Comparison of ENCODE assay signal across 34 mouse cellular contexts in genomic region chr9:47608921-47609320, GRCm38 (mm10).
DNase-seq lines count a peak whose midpoint lies in the region; ATAC-seq lines count a peak whose summit lies in the region.
"Had no signal": no experiment of that assay in that cellular context is flagged by ENCODE, and none has a peak within 500 bp of the region (broad histone marks: within the 10 kb centered on the region; RNA-seq: fewer than 3 reads in every experiment).

No protein-coding gene starts in this region.

- no peak for DNase-seq in embryonic facial prominence, embryonic 14.5 days (ENCODE audit: low spot score)
- no peak for DNase-seq in embryonic facial prominence, embryonic 10.5 days (ENCODE audit: low spot score)
- DNase-seq in heart, adult 11 months = peak; percentile 61
- DNase-seq in heart, postnatal 14 days = no peak
- DNase-seq in midbrain, embryonic 10.5 days (ENCODE audit: low spot score) = no peak
- DNase-seq in midbrain, embryonic 11.5 days (ENCODE audit: low spot score, missing footprints) = no peak
- no peak for DNase-seq in liver, embryonic 11.5 days (ENCODE audit: low spot score)
- DNase-seq: adrenal gland, adult 8-10 months; cerebellum, adult 11 months; cerebellum, adult 9-10 months; embryo, embryonic 11 days; gastrocnemius, postnatal 14 days; heart, postnatal 36 days; kidney, adult 18-20 months; kidney, postnatal 25 days; lung, adult 2 months; right cerebral cortex, adult 18-20 months; spleen, adult 18-20 months; thymus, adult 18-20 months; thymus, postnatal 25 days had no signal

- no peaks in the 10 kb centered on the region for H3K36me3 ChIP-seq in embryonic facial prominence, embryonic 14.5 days (ENCODE audit: control insufficient read depth, insufficient read depth, low read length)
- no peaks in the 10 kb centered on the region for H3K36me3 ChIP-seq in embryonic facial prominence, embryonic 10.5 days (replicated peaks)
- H3K36me3 ChIP-seq in midbrain, embryonic 10.5 days = no peaks in the 10 kb centered on the region
- no peaks in the 10 kb centered on the region for H3K36me3 ChIP-seq in midbrain, embryonic 11.5 days (ENCODE audit: control insufficient read depth, insufficient read depth, low read length)
- H3K36me3 ChIP-seq in liver, embryonic 11.5 days (ENCODE audit: control insufficient read depth, insufficient read depth, low read length) = no peaks in the 10 kb centered on the region
- H3K36me3 ChIP-seq: embryonic facial prominence, embryonic 13.5 days; G1E; heart, embryonic 10.5 days; heart, embryonic 15.5 days; kidney, embryonic 15.5 days; limb, embryonic 10.5 days; limb, embryonic 15.5 days; midbrain, embryonic 12.5 days; neural tube, embryonic 12.5 days had no signal

- intact Hi-C loops in heart, postnatal 14 days (cut with DNase I) = no loop called here

- H3K9me3 ChIP-seq in embryonic facial prominence, embryonic 14.5 days (ENCODE audit: control insufficient read depth, low read length) = no peaks in the 10 kb centered on the region
- H3K9me3 ChIP-seq in embryonic facial prominence, embryonic 10.5 days = no peaks in the 10 kb centered on the region
- H3K9me3 ChIP-seq in midbrain, embryonic 10.5 days (replicated peaks) = no peaks in the 10 kb centered on the region
- H3K9me3 ChIP-seq in midbrain, embryonic 11.5 days (ENCODE audit: control insufficient read depth, low read length) = no peaks in the 10 kb centered on the region
- no peaks in the 10 kb centered on the region for H3K9me3 ChIP-seq in liver, embryonic 11.5 days (ENCODE audit: control insufficient read depth, low read length)
- H3K9me3 ChIP-seq: embryonic facial prominence, embryonic 13.5 days; heart, embryonic 10.5 days; heart, embryonic 15.5 days; kidney, embryonic 15.5 days; limb, embryonic 10.5 days; limb, embryonic 15.5 days; midbrain, embryonic 12.5 days; neural tube, embryonic 12.5 days had no signal

- peaks cover 9% of the 10 kb centered on the region for H3K4me1 ChIP-seq in embryonic facial prominence, embryonic 14.5 days (ENCODE audit: control insufficient read depth, insufficient read depth, low read length)
- peaks cover 59% of the 10 kb centered on the region for H3K4me1 ChIP-seq in embryonic facial prominence, embryonic 10.5 days
- H3K4me1 ChIP-seq in midbrain, embryonic 10.5 days = peaks cover 16% of the 10 kb centered on the region
- peaks cover 8% of the 10 kb centered on the region; the same call in 1 of the 2 replicates for H3K4me1 ChIP-seq in midbrain, embryonic 11.5 days (ENCODE audit: control insufficient read depth, insufficient read depth, low read length)
- no peaks in the 10 kb centered on the region for H3K4me1 ChIP-seq in liver, embryonic 11.5 days (replicated peaks; ENCODE audit: control insufficient read depth, insufficient read depth, low read length)

- 0 out of 2 replicates have a peak overlapping the region, but pooled peaks have one; percentile 20 for H3K9ac ChIP-seq in embryonic facial prominence, embryonic 14.5 days (ENCODE audit: low read depth, low read length)
- H3K9ac ChIP-seq in midbrain, embryonic 11.5 days (ENCODE audit: low read length) = no peak overlapping the region
- H3K9ac ChIP-seq in liver, embryonic 11.5 days (ENCODE audit: low read depth, low read length) = no peak overlapping the region
- H3K9ac ChIP-seq: embryonic facial prominence, embryonic 13.5 days; heart, embryonic 15.5 days; hindbrain, embryonic 14.5 days; kidney, embryonic 15.5 days; limb, embryonic 15.5 days; liver, embryonic 14.5 days; midbrain, embryonic 12.5 days; neural tube, embryonic 12.5 days had no signal

- no peak overlapping the region for H3K27ac ChIP-seq in embryonic facial prominence, embryonic 14.5 days (replicated peaks; ENCODE audit: low read depth, low read length)
- no peak overlapping the region for H3K27ac ChIP-seq in embryonic facial prominence, embryonic 10.5 days (replicated peaks)
- H3K27ac ChIP-seq in midbrain, embryonic 10.5 days (replicated peaks) = peak overlapping the region; percentile 19; the same call in 1 of the 2 replicates
- no peak overlapping the region for H3K27ac ChIP-seq in midbrain, embryonic 11.5 days (ENCODE audit: low read depth, low read length)
- no peak overlapping the region for H3K27ac ChIP-seq in liver, embryonic 11.5 days (ENCODE audit: low read depth, low read length)
- H3K27ac ChIP-seq: embryonic facial prominence, embryonic 13.5 days; heart, embryonic 10.5 days; heart, embryonic 15.5 days; hindbrain, embryonic 14.5 days; kidney, embryonic 15.5 days; limb, embryonic 10.5 days; limb, embryonic 15.5 days; liver, embryonic 14.5 days; midbrain, embryonic 12.5 days; neural tube, embryonic 12.5 days; stomach, postnatal 0 days had no signal

- no peak overlapping the region for H3K4me2 ChIP-seq in embryonic facial prominence, embryonic 14.5 days (ENCODE audit: low read depth, low read length)
- H3K4me2 ChIP-seq in midbrain, embryonic 11.5 days = no peak overlapping the region
- no peak overlapping the region for H3K4me2 ChIP-seq in liver, embryonic 11.5 days
- H3K4me2 ChIP-seq: embryonic facial prominence, embryonic 13.5 days; heart, embryonic 15.5 days; hindbrain, embryonic 14.5 days; kidney, embryonic 15.5 days; limb, embryonic 15.5 days; midbrain, embryonic 12.5 days; neural tube, embryonic 12.5 days had no signal

- 43% methylated on average over 4 of the region's 6 CpGs for WGBS in embryonic facial prominence, embryonic 14.5 days
- WGBS in embryonic facial prominence, embryonic 10.5 days = 58% methylated on average over 6 of the region's 6 CpGs
- WGBS in midbrain, embryonic 10.5 days = 67% methylated on average over 5 of the region's 6 CpGs
- 61% methylated on average over 5 of the region's 6 CpGs for WGBS in midbrain, embryonic 11.5 days
- 58% methylated on average over 6 of the region's 6 CpGs for WGBS in liver, embryonic 11.5 days

- no peak overlapping the region for H3K4me3 ChIP-seq in embryonic facial prominence, embryonic 14.5 days (ENCODE audit: low read depth, low read length)
- no peak overlapping the region for H3K4me3 ChIP-seq in embryonic facial prominence, embryonic 10.5 days
- no peak overlapping the region for H3K4me3 ChIP-seq in midbrain, embryonic 10.5 days
- H3K4me3 ChIP-seq in midbrain, embryonic 11.5 days (ENCODE audit: low read depth, low read length) = no peak overlapping the region
- no peak overlapping the region for H3K4me3 ChIP-seq in liver, embryonic 11.5 days (ENCODE audit: low read depth, low read length)
- H3K4me3 ChIP-seq: embryonic facial prominence, embryonic 13.5 days; erythroblast, embryonic 14.5 days; heart, embryonic 10.5 days; heart, embryonic 15.5 days; kidney, embryonic 15.5 days; limb, embryonic 10.5 days; limb, embryonic 15.5 days; midbrain, embryonic 12.5 days; myocyte; neural tube, embryonic 12.5 days had no signal

- ATAC-seq in embryonic facial prominence, embryonic 14.5 days (ENCODE audit: low read depth) = no peak
- ATAC-seq in midbrain, embryonic 11.5 days (ENCODE audit: low FRiP score) = no peak
- ATAC-seq in liver, embryonic 11.5 days (replicated peaks; ENCODE audit: low FRiP score) = no peak

- no peaks in the 10 kb centered on the region for H3K27me3 ChIP-seq in embryonic facial prominence, embryonic 14.5 days (replicated peaks; ENCODE audit: control insufficient read depth, insufficient read depth, low read length)
- H3K27me3 ChIP-seq in embryonic facial prominence, embryonic 10.5 days (replicated peaks; ENCODE audit: low read depth, poor library complexity, severe bottlenecking) = no peaks in the 10 kb centered on the region
- H3K27me3 ChIP-seq in midbrain, embryonic 10.5 days (ENCODE audit: low read depth, poor library complexity, severe bottlenecking) = no peaks in the 10 kb centered on the region
- H3K27me3 ChIP-seq in midbrain, embryonic 11.5 days (ENCODE audit: control insufficient read depth, insufficient read depth, low read length) = no peaks in the 10 kb centered on the region
- H3K27me3 ChIP-seq in liver, embryonic 11.5 days (replicated peaks; ENCODE audit: control insufficient read depth, insufficient read depth, low read length) = no peaks in the 10 kb centered on the region
- H3K27me3 ChIP-seq: heart, embryonic 15.5 days; kidney, embryonic 15.5 days; midbrain, embryonic 12.5 days had no signal
